Mouse (Mus musculus) macrophage (primary cell): Measurements from ENCODE around the gene Stoml1. TPM values are rescaled to one million over a fixed set of nuclear protein-coding genes. Genes with fewer than 3 reads are reported as not detected.
A peak's percentile ranks its signal among the peaks of the same experiment; 100 is the strongest.
"Not testable (repeated sequence)": the region's sequence is repeated elsewhere in the genome, so short reads cannot be mapped to it uniquely, and the experiment has no call there.

Experiments used
- H3K27ac ChIP-seq: fragments of 350-480 bp; formaldehyde crosslinking; 2 replicates; pipeline ENCODE4 v1.9.0; 2021
- H3K36me3 ChIP-seq: fragments of 350-480 bp; formaldehyde crosslinking; 2 replicates; pipeline ENCODE4 v1.9.0; 2021; ENCODE audit errors: inconsistent target
- H3K4me3 ChIP-seq: fragments of 350-480 bp; formaldehyde crosslinking; 2 replicates; pipeline ENCODE4 v1.9.0; 2021; ENCODE audit errors: inconsistent target
- H3K79me2 ChIP-seq: fragments of 350-480 bp; formaldehyde crosslinking; 2 replicates; pipeline ENCODE4 v1.9.0; 2021; ENCODE audit errors: inconsistent target
- WGBS: methylation state at CpG from one replicate; pipeline ENCODE4 v1.1.7; 2026; ENCODE audit warnings: inconsistent platforms; ENCODE audit not compliant: missing documents; 5-methylcytosine and 5-hydroxymethylcytosine counted together
- polyA plus RNA-seq: library from polyadenylated mRNA; stranded (reverse); fragments of 250-400 nt; gene quantifications from 3 replicates; pipeline ENCODE4 v1.2.4, GENCODE M21; 2018; ENCODE audit warnings: inconsistent platforms

Stoml1 gene
- polyA plus RNA-seq, 1 experiment from 2014 or later: 18.3 TPM

- Histone ChIP-seq H3K4me3 (no peak overlapping the region), H3K27ac (peak overlapping the region; percentile 93), H3K79me2 (peaks cover 59% of the 10 kb centered on the region), H3K36me3 (peaks cover 2% of the 10 kb centered on the region; the same call in 1 of the 2 replicates)
- 86% methylated on average over 8 of the region's 8 CpGs for WGBS
Measured at GRCm38 (mm10) chr9:58250322-58250721, 2.6 kb upstream of the Stoml1 start.

DNA sequence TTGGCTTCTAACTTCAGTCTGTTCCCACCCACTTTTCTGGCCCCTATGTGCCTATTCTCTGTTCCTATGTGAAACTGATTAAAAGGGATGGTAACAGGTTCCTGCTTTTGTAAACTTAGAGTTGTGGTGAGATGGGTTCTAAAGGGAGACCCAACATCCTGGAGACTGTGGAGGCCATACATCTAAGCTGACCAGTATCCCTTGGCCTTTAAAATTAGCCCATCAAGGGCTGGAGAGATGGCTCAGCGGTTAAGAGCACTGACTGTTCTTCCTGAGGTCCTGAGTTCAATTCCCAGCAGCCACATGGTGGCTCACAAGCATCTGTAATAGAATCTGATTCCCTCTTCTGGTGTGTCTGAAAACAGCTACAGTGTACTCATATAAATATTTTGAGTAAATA, 2.2 kb upstream of the Stoml1 start:
- H3K36me3 ChIP-seq, H3K4me3 ChIP-seq, H3K27ac ChIP-seq: not testable (repeated sequence)
- 100% methylated on average over 1 of the region's 1 CpGs for WGBS
- H3K79me2 ChIP-seq: peaks cover 55% of the 10 kb centered on the region

DNA sequence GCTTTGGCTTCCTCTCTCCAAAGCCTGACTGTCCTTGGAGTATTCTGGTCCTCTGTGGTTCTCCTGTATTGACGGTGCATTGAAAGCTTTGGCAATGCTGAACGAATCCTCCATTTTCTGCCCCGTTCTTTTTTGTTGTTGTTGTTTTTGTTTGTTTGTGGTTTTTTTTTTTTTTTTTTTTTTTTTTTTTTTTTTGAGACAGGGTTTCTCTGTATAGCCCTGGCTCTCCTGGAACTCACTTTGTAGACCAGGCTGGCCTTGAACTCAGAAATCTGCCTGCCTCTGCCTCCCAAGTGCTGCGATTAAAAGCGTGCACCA, 800 bp downstream of the Stoml1 start:
- WGBS: 75% methylated on average over 2 of the region's 5 CpGs
- Histone ChIP-seq H3K79me2 (peaks cover 25% of the 10 kb centered on the region), H3K4me3 (peak overlapping the region; percentile 70), H3K36me3 (peaks cover 24% of the 10 kb centered on the region), H3K27ac (peak overlapping the region; percentile 69)

- no peak overlapping the region for H3K27ac ChIP-seq
- peaks cover 18% of the 10 kb centered on the region; the same call in 1 of the 2 replicates for H3K79me2 ChIP-seq
Measured at GRCm38 (mm10) chr9:58255105-58255504, 2.1 kb downstream of the Stoml1 start.

DNA sequence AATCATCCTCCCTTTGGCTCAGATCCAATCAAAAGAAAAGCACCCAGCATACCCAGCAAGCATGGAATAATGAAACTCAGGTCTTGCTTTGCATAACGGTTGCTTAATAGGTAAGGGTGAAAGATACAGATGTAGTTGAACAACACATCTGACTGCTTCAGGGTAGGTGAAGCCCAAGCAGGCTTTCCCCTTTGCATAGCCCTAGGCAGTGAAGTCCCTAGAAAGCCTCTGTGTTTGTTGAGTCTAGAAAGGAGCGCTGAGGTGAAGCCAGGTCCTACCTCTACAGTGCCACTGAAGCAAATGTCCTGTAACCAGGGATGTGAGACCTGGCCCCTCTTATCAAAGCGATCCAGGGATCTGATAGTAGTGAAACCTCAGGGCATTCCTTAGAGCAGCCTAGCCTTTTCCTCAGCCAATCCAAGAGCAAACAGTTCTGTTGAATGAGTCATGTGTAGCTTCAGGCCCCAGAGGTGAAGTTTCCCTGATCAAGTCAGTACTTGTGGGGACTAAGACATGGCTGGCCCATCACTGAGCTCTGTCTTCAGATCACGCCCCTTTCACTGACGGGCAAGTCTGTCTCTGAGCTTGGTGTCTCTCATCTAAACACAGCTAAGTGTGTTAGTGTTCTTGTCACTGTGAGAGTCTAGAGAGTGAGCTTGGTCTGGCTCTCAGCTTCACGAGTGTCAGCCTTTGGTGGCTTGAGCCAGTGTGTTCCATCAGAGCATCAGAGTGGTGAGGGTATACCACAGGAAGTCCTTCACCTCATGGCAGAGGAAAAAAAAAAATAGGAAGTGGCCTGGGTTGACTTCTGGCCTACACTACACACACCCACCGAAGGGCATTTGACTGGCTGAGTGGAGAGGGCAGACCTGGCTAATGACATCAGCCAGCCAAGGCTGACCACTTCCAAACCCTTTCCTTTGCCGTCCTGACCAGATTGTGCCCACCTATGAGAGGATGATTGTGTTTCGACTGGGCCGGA, 3.0 kb downstream of the Stoml1 start:
- Histone ChIP-seq H3K79me2 (peaks cover 18% of the 10 kb centered on the region; the same call in 1 of the 2 replicates), H3K4me3 (no peak overlapping the region), H3K36me3 (peaks cover 41% of the 10 kb centered on the region), H3K27ac (no peak overlapping the region)
- 48% methylated on average over 10 of the region's 10 CpGs for WGBS

More at GRCm38 (mm10) chr9:58255105-58255504, 2.1 kb downstream of the Stoml1 start:
- 91% methylated on average over 1 of the region's 2 CpGs for WGBS
- Histone ChIP-seq H3K36me3 (peaks cover 34% of the 10 kb centered on the region), H3K4me3 (no peak overlapping the region)

DNA sequence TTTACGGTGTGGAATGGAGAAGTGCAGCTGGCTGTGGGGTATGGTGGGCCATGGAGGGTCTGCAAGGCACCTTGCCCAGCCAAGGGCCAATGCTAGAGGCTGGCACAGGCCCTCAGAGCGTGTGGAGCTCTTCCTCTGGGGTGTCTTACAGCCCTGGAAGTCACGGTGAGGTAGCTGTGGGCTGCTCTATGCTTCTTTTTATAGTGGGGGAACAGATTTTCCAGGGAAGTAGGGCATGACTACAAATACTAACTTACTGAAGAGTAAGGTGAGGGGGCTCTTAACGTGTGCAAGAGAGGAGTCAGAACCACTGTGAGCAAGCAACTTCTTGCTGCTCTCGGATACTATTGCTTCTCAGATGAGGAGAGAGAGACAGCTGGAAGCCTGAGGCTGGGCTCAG, 9.5 kb downstream of the Stoml1 start:
- Histone ChIP-seq H3K27ac (no peak overlapping the region), H3K4me3 (no peak overlapping the region), H3K79me2 (no peaks in the 10 kb centered on the region), H3K36me3 (peaks cover 48% of the 10 kb centered on the region)
- 95% methylated on average over 5 of the region's 5 CpGs for WGBS

DNA sequence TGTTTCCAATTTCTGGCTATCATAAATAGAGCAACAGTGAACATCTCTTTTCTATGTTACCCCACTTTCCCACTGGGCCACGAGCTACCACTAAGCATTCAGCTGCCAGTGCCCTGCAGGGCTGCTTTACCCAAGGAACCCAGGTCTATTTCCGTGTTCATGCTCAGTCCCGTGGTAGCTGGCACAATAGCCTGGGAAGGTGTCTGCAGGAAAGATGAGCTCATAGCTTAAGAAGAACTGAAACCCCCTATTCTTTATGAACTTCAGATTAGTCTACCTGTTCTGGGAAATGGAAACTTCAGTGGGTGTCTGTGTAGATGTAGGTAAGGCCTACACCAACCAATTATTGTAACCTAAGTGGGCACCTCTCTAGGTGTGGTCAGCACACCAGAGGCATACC, 12.4 kb downstream of the Stoml1 start:
- Histone ChIP-seq H3K79me2 (no peaks in the 10 kb centered on the region), H3K27ac (peak overlapping the region; percentile 87; the same call in 1 of the 2 replicates), H3K36me3 (peaks cover 23% of the 10 kb centered on the region), H3K4me3 (no peak overlapping the region)
- 36% methylated on average over 3 of the region's 3 CpGs for WGBS

- H3K27ac ChIP-seq: peak overlapping the region; percentile 87
- no peaks in the 10 kb centered on the region for H3K79me2 ChIP-seq
- 0% methylated on average over 4 of the region's 4 CpGs for WGBS
- H3K4me3 ChIP-seq: no peak overlapping the region
- H3K36me3 ChIP-seq: peaks cover 14% of the 10 kb centered on the region
Measured at GRCm38 (mm10) chr9:58266571-58267011, 13.6 kb downstream of the Stoml1 start.

DNA sequence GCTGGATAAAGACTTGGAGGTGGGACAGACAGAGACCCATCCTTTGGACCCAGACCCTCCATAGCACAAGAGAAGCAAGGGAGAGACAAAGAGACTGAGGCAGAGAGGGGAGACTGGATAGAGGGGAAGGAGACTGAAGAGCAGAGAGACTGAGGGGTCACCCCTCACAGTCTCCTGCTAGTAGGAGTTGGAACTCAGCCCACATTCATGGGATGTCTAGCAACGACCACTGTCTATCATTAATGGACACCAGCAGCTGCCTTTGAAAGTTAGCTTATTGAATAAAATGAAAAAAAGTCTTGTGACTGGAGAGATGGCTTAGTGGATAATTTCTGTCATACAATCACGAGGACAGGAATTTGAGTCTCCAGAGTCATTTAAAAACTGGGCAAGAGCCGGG, 14.1 kb downstream of the Stoml1 start:
- H3K4me3 ChIP-seq: no peak overlapping the region
- H3K79me2 ChIP-seq: no peaks in the 10 kb centered on the region
- H3K27ac ChIP-seq: peak overlapping the region; percentile 87
- 79% methylated on average over 3 of the region's 3 CpGs for WGBS
- peaks cover 10% of the 10 kb centered on the region for H3K36me3 ChIP-seq

DNA sequence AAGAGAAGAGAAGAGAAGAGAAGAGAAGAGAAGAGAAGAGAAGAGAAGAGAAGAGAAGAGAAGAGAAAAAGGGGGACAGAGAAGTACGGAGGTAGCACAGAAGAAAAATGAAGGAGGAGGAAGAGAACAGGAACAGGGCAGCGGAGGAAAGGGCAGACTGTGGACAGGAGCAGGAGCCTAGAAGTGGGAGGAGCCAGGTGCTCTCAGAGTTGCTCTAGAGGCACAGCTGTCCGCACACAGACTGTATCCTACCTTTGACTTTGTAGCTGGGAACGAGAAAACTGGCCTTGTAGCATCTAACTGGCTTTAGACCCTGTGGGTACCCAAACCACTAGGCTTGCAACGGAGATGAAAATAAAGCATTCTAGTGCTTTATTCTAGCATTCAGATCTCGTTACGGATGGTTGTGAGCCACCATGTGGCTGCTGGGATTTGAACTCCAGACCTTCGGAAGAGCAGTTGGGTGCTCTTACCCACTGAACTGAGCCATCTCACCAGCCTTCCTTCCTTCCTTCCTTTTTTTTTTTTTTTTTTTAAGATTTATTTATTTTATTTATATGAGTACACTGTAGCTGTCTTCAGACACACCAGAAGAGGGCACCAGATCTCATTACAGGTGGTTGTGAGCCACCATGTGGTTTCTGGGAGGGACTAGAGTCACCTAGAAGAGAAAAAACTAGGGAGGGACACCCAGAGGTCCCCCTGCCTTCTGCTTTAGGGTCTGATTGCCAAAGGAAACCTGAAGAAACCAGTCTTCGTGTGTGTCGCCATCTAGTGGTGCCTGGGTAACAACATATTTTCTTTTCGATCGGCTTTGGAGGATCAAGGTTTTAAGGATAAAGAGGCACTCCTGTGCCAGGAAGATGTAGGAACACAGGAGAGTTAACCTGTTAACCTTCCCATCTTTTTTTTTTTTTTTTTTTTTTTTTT, 15.7 kb downstream of the Stoml1 start:
- H3K36me3 ChIP-seq: no peaks in the 10 kb centered on the region
- no peaks in the 10 kb centered on the region for H3K79me2 ChIP-seq
- 57% methylated on average over 8 of the region's 12 CpGs for WGBS
- no peak overlapping the region for H3K4me3 ChIP-seq
- H3K27ac ChIP-seq: peak overlapping the region; percentile 24; the same call in 1 of the 2 replicates

- Histone ChIP-seq H3K27ac (peak overlapping the region; percentile 41; the same call in 1 of the 2 replicates), H3K36me3 (no peaks in the 10 kb centered on the region), H3K79me2 (no peaks in the 10 kb centered on the region), H3K4me3 (no peak overlapping the region)
- 90% methylated on average over 3 of the region's 3 CpGs for WGBS
Measured at GRCm38 (mm10) chr9:58270081-58270480, 17.1 kb downstream of the Stoml1 start.

- Histone ChIP-seq H3K36me3 (no peaks in the 10 kb centered on the region), H3K27ac (peak overlapping the region; percentile 97), H3K79me2 (no peaks in the 10 kb centered on the region), H3K4me3 (no peak overlapping the region)
- WGBS: 25% methylated on average over 2 of the region's 3 CpGs
Measured at GRCm38 (mm10) chr9:58271109-58271508, 18.1 kb downstream of the Stoml1 start.

GRCm38 (mm10) chr9:58271551-58271950, 18.6 kb downstream of the Stoml1 start:
- H3K79me2 ChIP-seq, H3K36me3 ChIP-seq, H3K4me3 ChIP-seq: not testable (repeated sequence)
- peak overlapping the region; percentile 97 for H3K27ac ChIP-seq
- WGBS: 82% methylated on average over 9 of the region's 9 CpGs

DNA sequence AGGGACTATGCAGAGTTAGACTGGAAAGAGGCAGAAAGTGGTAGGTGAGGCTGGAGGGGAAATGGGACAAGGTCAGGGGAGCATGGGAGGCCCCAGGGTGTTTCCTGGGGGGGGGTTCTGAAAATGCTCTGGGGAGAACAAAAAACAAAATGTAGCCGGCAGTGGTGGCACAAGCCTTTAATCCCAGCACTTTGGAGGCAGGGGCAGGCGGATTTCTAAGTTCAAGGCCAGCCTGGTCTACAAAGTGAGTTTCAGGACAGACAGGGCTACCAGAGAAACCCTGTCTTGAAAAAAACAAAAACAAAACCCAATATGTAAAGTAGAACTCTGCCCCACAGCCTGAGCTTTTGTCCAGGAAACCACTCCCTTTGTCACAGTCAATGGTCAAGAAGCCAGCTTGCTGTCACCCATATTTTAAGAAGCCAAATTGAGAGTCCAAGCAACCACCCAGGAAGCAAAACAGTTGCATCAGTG, 19.1 kb downstream of the Stoml1 start:
- H3K4me3 ChIP-seq: no peak overlapping the region
- H3K36me3 ChIP-seq: no peaks in the 10 kb centered on the region
- WGBS: 88% methylated on average over 2 of the region's 2 CpGs
- H3K27ac ChIP-seq: peak overlapping the region; percentile 97
- no peaks in the 10 kb centered on the region for H3K79me2 ChIP-seq
